Comparison of ENCODE assay signal across 17 mouse cellular contexts in the genomic region with DNA sequence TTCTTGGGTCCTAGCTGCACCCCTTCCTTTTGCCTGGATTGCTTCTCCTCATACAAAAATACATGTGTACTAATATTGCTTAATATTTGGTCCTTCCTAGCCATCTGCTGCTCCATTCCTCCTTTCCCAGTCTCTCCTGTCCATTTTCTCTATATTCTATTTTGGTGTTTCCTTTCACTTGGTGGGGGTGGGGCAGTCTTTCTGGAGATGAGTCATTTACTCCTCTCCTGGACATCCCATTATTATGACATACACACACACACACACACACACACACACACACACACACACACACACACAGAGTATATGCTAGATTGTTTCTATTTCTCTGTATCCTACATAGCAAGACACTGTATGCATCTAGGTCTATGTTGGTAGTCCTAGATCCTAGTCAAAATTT.
DNase-seq lines count a peak whose midpoint lies in the region; ATAC-seq lines count a peak whose summit lies in the region.
"Had no signal": no experiment of that assay in that cellular context is flagged by ENCODE, and none has a peak within 500 bp of the region (broad histone marks: within the 10 kb centered on the region; RNA-seq: fewer than 3 reads in every experiment).

No protein-coding gene starts in this region.

- peaks cover 7% of the 10 kb centered on the region for H3K4me1 ChIP-seq in hindbrain, embryonic 15.5 days (replicated peaks)
- H3K4me1 ChIP-seq in hindbrain, embryonic 10.5 days (replicated peaks): peaks cover 7% of the 10 kb centered on the region
- H3K4me1 ChIP-seq: limb, embryonic 13.5 days had no signal

- no peak overlapping the region for H3K4me2 ChIP-seq in hindbrain, embryonic 15.5 days
- H3K4me2 ChIP-seq: heart, embryonic 13.5 days; kidney, embryonic 15.5 days; limb, embryonic 13.5 days; midbrain, embryonic 13.5 days had no signal

- DNase-seq in hindbrain, embryonic 10.5 days (ENCODE audit: low spot score): no peak
- peak; percentile 57 for DNase-seq in 416B (ENCODE audit: low read depth)
- peak; percentile 71 for DNase-seq in NIH3T3 (ENCODE audit: low read depth)
- DNase-seq in gastrocnemius, postnatal 14 days: no peak
- no peak for DNase-seq in yolk sac, embryonic 10.5 days (ENCODE audit: low spot score)
- DNase-seq: heart, adult 18-20 months; kidney, postnatal 4 days; lung, postnatal 10 days had no signal

- intact Hi-C loops in gastrocnemius, postnatal 14 days (cut with DNase I; ENCODE audit: low total_unique reads): no loop called here

- H3K36me3 ChIP-seq in hindbrain, embryonic 15.5 days: no peaks in the 10 kb centered on the region
- no peaks in the 10 kb centered on the region for H3K36me3 ChIP-seq in hindbrain, embryonic 10.5 days
- H3K36me3 ChIP-seq: embryonic facial prominence, embryonic 10.5 days; heart, embryonic 13.5 days; kidney, embryonic 15.5 days; limb, embryonic 13.5 days; midbrain, embryonic 13.5 days had no signal

- no peak for ATAC-seq in hindbrain, embryonic 15.5 days (ENCODE audit: low FRiP score, low read depth)
- 0 out of 2 replicates have a peak, but pooled peaks have one; percentile 9 for ATAC-seq in granulocyte monocyte progenitor cell, adult 5-6 weeks (replicated peaks; ENCODE audit: poor library complexity, severe bottlenecking)

- H3K9me3 ChIP-seq in hindbrain, embryonic 15.5 days: no peaks in the 10 kb centered on the region
- H3K9me3 ChIP-seq in hindbrain, embryonic 10.5 days: no peaks in the 10 kb centered on the region
- H3K9me3 ChIP-seq: embryonic facial prominence, embryonic 10.5 days; heart, embryonic 13.5 days; kidney, embryonic 15.5 days; limb, embryonic 13.5 days; midbrain, embryonic 13.5 days had no signal

- peak overlapping the region; percentile 56 for H3K27ac ChIP-seq in hindbrain, embryonic 15.5 days (replicated peaks)
- no peak overlapping the region for H3K27ac ChIP-seq in hindbrain, embryonic 10.5 days
- H3K27ac ChIP-seq: embryonic facial prominence, embryonic 10.5 days; heart, embryonic 13.5 days; kidney, embryonic 15.5 days; limb, embryonic 13.5 days; liver, embryonic 14.5 days; midbrain, embryonic 13.5 days; stomach, postnatal 0 days had no signal

- 0 out of 2 replicates have a peak, but pooled peaks cover 4% of the 10 kb centered on the region for H3K27me3 ChIP-seq in hindbrain, embryonic 15.5 days
- H3K27me3 ChIP-seq in hindbrain, embryonic 10.5 days (ENCODE audit: insufficient read depth, poor library complexity, severe bottlenecking): no peaks in the 10 kb centered on the region
- H3K27me3 ChIP-seq: kidney, embryonic 15.5 days; limb, embryonic 13.5 days had no signal

- H3K4me3 ChIP-seq in hindbrain, embryonic 15.5 days: no peak overlapping the region
- no peak overlapping the region for H3K4me3 ChIP-seq in hindbrain, embryonic 10.5 days
- H3K4me3 ChIP-seq: embryonic facial prominence, embryonic 10.5 days; heart, embryonic 13.5 days; kidney, embryonic 15.5 days; limb, embryonic 13.5 days; midbrain, embryonic 13.5 days had no signal

- H3K9ac ChIP-seq in hindbrain, embryonic 15.5 days: no peak overlapping the region
- H3K9ac ChIP-seq: heart, embryonic 13.5 days; kidney, embryonic 15.5 days; limb, embryonic 13.5 days; liver, embryonic 14.5 days; midbrain, embryonic 13.5 days had no signal

Comparison
In these comparisons a context has a peak if more than half of its experiments do, and no peak if none do; other contexts are left out.
1. DNase-seq: peak in 416B (single experiment) and NIH3T3 (single experiment); none in hindbrain, embryonic 10.5 days (single experiment), gastrocnemius, postnatal 14 days (single experiment) and yolk sac, embryonic 10.5 days (single experiment).